Mouse (Mus musculus) gastrocnemius, adult 18-20 months (tissue): ENCODE measurements around the gene Cd33. TPM values are rescaled to one million over a fixed set of nuclear protein-coding genes. Genes with fewer than 3 reads are reported as not detected.

Source experiments
- DNase-seq: peaks from one replicate; pipeline ENCODE4 v3.0.0; 2021; ENCODE audit warnings: low spot score
- long read RNA-seq, 2 experiments: library from polyadenylated mRNA; stranded (forward); transcript quantifications; one replicate each; pipeline ENCODE4 v2.0.0; 2021
- total RNA-seq, 2 experiments: library from RNA; stranded (reverse); gene quantifications; 2 replicates each; pipeline ENCODE4 v1.2.3; 2021

The Cd33 gene
- 1 to 10 TPM in 1 of 2 experiments, under 1 TPM in 1; 1.00 to 1.2 TPM for total RNA-seq
- long read RNA-seq, experiment 1, partial matches to known transcripts, result 0 of 1 reads
- long read RNA-seq, experiment 1, other reads (novel, unspliced or antisense), result 1 of 1 reads
- long read RNA-seq, experiment 2, result 0 reads

DNA sequence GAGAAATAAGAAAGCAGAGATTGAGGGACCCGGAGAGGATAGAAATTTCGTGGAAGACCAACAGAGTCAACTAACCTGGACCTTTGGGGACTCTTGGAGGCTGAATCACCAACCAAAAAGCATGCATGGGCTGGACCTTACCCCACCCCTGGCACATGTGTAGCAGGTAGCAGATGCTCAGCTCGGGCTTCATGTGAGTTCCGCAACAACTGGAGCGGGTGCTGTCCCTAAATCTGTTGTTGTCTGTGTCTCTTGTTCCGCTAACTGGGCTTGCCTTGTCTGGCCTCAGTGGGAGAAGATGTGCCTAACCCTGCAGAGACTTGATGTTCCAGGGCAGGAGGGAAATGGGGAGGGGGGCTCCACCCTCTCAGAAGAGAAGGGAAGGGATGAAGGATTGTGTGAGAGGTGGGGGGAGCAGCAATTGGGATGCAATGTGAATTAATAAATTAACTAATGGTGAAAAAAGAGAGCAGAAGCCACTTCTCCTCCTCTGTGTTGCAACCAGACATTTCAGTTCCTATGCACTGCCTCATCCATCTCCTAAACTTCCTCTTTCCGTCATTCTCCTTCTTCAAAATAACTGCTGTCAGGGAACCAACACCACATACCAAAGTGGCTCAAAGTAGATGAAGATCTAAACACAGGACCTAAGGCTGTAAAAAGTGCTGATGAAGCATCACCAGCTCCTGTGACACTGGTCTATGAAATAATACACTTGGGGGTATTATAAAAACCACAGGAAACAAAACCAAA is at the start of gene Cd33:
Gene Cd33, minus strand, starts transcription at position 204 of the 753 bp plus-strand sequence.
- DNase-seq, result no peak

GRCm38 (mm10) chr7:43584790-43585189 is 40.6 kb upstream of the Cd33 start:
- no peak for DNase-seq

GRCm38 (mm10) chr7:43580526-43580925 is 36.3 kb upstream of the Cd33 start:
- no peak for DNase-seq

DNA sequence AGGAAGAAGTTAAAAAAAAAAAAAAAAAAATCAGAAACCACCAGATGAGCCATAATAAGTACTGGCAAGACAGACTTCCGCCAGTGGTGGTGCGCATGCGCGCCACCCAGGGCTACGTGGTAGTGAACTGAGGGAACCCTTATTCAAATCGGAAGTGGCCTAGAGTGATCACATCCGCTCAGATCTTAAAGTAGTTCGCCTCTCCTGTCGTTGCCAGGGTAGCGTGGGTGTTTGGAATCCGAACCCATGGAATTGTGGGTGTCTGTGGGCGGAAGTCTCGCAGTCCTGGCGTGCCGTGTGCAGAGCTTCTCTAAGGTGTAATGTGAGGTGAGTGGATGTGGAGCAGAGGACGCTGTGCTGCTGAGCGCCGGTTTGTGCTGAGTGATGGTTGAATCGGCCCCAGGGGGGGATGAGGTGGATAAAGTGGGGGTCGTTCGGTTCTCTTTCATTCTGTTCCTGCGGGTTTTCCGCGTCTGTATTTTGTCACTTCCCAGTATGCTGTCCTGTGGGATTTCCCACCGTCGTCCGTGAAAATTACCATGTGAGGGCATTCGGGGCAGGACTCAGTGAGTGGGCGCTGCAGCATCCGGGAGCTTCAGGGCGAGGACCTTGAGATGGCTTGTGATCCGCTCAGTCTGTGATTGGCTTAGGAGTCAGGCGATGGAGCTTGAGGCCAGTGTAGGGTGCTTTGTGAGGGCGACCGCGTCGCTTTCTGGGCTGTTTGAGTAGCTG is 35.4 kb upstream of the Cd33 start, which contains the start of gene Zfp719:
Gene Zfp719, plus strand, starts transcription at position 171 of the 732 bp plus-strand sequence.
- DNase-seq, result peak; percentile 90

DNA sequence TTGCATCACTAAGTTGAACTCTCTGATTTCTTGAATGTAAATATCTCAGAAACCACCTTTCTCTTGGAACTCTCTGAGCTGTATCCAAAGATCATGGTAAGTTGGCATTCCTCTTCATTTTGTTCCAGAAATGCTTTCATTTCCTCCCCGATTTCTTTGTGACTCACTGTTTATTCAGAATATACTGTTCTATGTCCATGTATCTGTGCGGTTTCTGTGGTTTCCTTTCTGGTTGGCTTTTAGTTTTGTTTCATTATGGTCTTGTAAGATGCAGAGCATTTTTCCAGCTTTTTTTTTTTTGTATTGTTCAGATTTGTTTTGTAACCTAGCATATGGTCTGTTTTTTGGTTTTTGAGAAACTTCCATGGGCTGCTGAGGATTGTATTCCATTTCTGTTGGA is 27.0 kb upstream of the Cd33 start:
- DNase-seq, result no peak

DNA sequence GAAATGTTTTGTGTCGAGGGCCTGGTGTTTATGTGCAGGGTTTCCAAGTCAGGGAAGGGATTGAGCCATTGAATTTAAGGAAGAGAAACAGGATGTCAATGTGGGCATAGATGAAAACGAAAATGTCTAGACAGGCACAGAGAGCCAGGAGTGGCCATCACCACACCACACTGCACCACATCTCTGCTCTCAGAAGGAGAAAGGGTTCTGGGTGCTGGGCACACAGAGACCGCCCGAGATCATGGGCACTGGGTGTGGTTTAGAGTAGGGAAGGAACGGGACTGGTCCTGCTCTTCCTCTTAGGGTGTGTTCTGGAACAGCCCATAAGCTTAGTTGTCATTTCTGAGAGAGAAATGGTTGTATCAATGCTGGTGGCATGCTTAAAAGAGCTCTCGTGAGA is 19.1 kb upstream of the Cd33 start:
- DNase-seq, result no peak

- DNase-seq, result no peak
Observed at GRCm38 (mm10) chr7:43562651-43563070, 18.4 kb upstream of the Cd33 start.

DNA sequence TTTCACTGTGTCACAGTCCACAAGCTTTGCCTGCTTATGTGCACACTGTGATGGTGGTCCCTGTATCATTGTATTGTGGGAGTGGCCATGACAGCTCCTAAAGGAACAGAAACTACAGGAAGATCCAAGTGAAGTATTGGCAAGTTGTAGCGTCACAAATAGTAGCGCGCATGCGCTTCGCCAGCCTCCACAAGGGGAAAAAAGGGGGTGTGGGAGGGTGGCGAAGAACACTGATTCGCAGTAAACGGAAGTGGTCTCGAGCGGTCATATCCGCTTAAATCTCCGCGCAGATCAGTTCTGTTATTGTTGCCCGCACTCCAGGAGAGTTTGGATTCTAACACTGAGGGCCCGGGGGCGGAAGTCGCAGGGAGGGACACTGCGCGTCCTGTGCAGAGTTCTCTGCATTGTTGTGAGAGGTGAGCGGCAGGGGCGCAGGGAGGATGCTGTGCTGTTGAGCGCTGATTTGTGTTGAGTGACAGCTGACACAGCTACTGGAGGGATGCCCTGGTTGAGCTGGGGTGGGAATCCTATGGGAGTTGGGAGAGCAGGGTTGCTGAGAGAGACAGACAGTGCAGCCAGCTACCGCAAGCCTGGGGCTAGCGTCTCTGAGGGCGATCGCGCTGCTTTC is 17.9 kb upstream of the Cd33 start, which contains the start of gene Zfp658:
Gene Zfp658, plus strand, starts transcription at position 251 of the 628 bp plus-strand sequence.
- DNase-seq, result peak; percentile 72

GRCm38 (mm10) chr7:43556901-43557300 is 12.7 kb upstream of the Cd33 start:
- DNase-seq, result no peak

DNA sequence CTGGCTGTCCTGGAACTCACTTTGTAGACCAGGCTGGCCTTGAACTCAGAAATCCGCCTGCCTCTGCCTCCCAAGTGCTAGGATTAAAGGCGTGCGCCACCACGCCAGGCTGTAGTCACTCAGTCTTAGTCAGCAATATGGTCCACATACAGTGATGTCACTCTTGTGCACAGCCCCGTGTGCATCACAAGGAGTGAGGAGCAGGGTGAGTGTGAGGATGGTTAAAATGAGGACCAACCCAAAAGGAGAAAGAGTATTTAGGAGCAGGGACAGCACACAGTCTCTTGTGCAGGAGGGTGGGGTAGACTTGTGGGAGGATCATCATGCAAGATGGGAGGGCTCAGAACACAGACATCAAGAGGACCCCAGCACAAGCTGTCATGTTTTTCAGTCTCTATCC is 11.1 kb upstream of the Cd33 start:
- no peak for DNase-seq

DNA sequence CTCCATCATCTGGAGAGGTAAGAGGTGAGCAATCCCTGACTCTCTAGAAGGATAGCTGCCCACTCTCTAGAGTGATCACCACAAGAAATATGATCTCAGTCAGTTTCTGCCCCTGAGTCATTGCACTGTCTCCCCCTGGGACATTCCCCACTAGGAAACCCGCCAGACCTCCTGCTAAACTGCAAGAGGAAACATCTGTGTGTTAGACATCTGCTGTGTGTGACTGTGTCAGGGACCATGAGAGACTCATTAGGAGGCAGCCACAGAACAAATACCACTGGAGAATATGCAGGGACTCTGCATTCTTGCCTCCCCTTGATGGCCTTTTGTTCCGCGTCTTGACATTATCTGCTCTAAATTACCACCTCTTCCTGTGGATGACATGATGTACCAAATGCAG is 10.3 kb upstream of the Cd33 start:
- peak; percentile 51 for DNase-seq

DNA sequence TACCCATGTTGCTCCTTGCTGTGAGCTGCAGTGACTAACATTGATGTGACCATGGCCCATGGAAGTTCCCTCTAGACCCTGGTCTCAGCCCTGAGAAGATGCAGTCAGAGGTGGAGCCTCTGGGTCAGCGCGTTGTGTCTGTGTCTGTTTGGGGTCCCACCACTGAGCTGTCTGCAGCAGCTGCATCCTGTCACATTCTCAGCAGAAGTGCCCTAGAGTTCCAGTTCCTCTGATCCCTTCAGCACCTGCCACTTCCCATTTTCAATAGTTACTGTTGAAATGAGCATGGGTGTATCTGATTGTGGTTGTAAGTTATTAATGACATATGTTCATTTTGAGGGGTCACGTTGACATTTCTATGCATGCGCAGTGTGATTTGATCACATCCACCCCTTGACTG is 8.9 kb upstream of the Cd33 start:
- DNase-seq, result peak; percentile 6

DNA sequence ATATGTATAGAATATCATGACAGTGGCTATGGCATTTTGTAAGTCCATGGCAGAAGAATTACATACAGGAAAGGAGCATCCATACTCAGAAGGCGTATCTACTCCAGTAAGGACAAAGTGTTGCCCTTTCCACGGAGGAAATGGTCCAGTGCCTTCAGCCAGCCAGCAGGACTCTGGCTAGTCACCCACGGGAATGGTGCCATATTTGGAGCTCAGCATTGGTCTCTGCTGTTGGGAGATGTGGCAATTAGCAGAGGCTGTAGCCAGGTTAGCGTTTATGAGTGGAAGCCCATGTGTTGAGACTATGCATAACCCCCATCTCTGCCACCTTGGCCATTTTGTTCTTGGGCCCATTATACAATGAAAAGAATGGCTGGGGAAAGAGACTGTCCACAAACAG is 4.0 kb upstream of the Cd33 start:
- no peak for DNase-seq

- DNase-seq, result no peak
Observed at GRCm38 (mm10) chr7:43547666-43548065, 3.4 kb upstream of the Cd33 start.

- DNase-seq, result no peak
Observed at GRCm38 (mm10) chr7:43545656-43546545, 1.7 kb upstream of the Cd33 start.

DNA sequence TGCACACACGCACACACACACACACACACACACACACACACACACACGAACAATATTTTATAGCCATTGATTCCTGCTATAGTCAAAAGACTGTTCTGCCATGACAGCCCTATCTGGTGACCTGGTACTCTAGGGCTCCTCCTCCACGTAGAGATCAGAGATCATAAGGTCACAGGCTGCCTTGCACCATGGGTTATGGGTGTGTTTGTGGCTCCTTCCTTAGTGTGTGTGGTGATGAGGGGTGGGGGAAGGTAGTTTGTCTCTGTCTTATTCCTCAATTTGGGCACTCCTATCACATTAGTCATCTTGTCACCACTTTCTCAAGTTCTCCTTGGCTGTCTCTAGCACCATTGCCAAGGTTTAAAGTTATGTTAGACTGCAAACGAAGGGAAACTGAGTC is 5.7 kb downstream of the Cd33 start:
- DNase-seq, result no peak

DNA sequence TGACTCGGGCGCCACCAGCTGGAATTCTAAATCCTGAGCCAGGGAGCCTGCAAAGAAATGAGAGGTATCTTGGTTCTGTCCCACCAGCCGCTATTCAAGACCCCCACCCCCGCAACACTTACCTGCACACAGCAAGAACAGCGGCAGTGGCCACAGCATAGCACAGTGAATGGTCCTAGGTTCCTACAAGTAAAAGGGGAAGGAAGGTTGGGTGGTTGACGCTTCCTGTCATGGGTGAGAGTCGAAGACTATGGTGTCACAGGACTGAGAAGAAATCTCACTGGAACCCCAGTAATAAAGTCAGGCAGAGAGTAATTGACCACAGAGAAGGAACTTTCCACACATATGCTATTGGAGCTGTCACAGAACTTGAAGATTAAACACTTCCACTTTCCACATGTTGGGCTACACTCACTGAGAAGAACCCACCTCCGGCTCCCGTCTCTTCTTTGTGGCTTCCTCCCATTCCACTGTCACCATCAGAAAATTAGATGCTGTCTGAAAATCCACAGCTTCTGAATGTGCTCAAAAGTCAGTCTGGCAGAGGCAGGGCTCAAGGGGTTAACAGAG is 11.2 kb downstream of the Cd33 start:
- DNase-seq, result no peak

DNA sequence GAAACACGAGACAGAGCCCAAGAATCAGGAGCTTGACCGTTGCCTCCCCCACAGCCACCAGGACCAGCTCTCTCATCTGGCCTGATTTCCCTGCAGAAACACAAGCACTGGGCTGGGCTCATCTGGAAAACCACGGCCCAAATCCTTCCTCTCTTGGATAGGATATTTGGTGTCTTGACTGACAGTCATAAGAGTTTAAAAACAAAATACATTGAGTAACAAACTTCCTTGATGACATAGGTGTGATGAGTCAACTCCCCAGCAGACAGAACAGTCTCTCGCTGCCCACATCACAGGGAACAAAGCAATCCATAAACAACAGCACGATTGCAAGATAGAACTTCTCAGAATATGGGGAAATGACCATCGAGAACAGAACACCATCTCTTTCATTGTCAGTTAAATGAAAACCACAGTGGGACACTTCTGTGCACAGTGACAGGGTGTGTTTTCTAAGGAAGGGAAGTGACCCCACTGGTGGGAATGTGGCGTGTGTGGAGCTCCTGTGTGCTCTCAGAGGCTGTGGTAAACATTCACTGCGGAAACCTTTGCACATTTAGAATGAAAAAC is 13.9 kb downstream of the Cd33 start:
- DNase-seq, result no peak

DNA sequence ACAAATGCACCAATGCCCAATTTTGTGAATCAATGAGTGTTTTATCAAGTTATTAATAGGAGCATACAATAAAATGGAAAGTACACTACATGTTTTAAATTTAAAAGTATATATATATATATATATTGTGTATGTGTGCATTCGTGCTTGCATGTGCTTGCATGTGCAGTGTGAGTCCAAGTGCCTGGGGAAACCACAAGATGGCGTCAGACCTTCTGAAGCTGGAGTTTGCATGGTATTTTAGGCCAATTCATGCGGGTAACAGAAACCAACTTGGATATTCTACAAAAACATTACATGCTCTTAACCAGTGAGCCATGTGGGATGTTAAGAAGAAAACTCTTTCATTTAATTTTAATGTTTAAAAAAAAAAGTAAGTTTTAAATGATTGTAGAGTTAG is 18.9 kb downstream of the Cd33 start:
- DNase-seq, result no peak

- DNase-seq, result no peak
Observed at GRCm38 (mm10) chr7:43522776-43523175, 21.5 kb downstream of the Cd33 start.
